Mouse (Mus musculus) ES-Bruce4 (cell line): Measurements from ENCODE around the gene Cpa2. TPM values are rescaled to one million over a fixed set of nuclear protein-coding genes. Genes with fewer than 3 reads are reported as not detected.

Experiments used
- H3K27ac ChIP-seq: 2 replicates; pipeline ENCODE4 v1.5.1; 2012; ENCODE audit warnings: low read length, inconsistent platforms; ENCODE audit not compliant: insufficient read depth
- H3K27me3 ChIP-seq: 2 replicates; pipeline ENCODE4 v1.6.1; 2012; ENCODE audit warnings: mild to moderate bottlenecking, low read length, inconsistent platforms; ENCODE audit not compliant: control insufficient read depth, poor library complexity, insufficient read depth, severe bottlenecking
- H3K36me3 ChIP-seq: 2 replicates; pipeline ENCODE4 v1.6.1; 2012; ENCODE audit warnings: inconsistent platforms, mild to moderate bottlenecking, low read length, moderate library complexity; ENCODE audit not compliant: control insufficient read depth, poor library complexity, insufficient read depth, severe bottlenecking
- H3K4me1 ChIP-seq: one replicate; pipeline ENCODE4 v1.8.1; 2011; ENCODE audit warnings: low read length; ENCODE audit not compliant: control insufficient read depth, insufficient read depth
- H3K4me3 ChIP-seq: 2 replicates; pipeline ENCODE4 v1.5.1; 2011; ENCODE audit warnings: low read depth, mild to moderate bottlenecking, low read length
- H3K9ac ChIP-seq: 2 replicates; pipeline ENCODE4 v1.6.1; 2012; ENCODE audit warnings: low read depth, mild to moderate bottlenecking, inconsistent platforms; ENCODE audit not compliant: poor library complexity, severe bottlenecking
- H3K9me3 ChIP-seq: replicated peaks from 2 replicates; pipeline ENCODE4 v1.6.1; 2012; ENCODE audit warnings: mild to moderate bottlenecking, low read length, inconsistent platforms; ENCODE audit not compliant: control insufficient read depth, poor library complexity, insufficient read depth, severe bottlenecking
- CTCF ChIP-seq: IDR thresholded peaks from one replicate; pipeline ENCODE4 v1.8.1; 2011; ENCODE audit warnings: low read depth, low read length
- EP300 ChIP-seq: IDR thresholded peaks from 2 replicates; pipeline ENCODE4 v1.6.1; 2011; ENCODE audit warnings: low read depth, low read length; ENCODE audit not compliant: insufficient read depth
- POLR2A ChIP-seq: IDR thresholded peaks from one replicate; pipeline ENCODE4 v1.8.1; 2011; ENCODE audit warnings: low read length; ENCODE audit not compliant: insufficient read depth
- polyA plus RNA-seq: library from polyadenylated mRNA; stranded (reverse); fragments of >200 nt; gene quantifications from 2 replicates; pipeline ENCODE4 v1.2.4, GENCODE M21; 2011; ENCODE audit warnings: low read depth; ENCODE audit not compliant: missing spikeins, insufficient read depth, insufficient read length

Cpa2 gene
- polyA plus RNA-seq, 1 experiment = 1.5 TPM

GRCm38 (mm10) chr6:30545689-30546088, 4.3 kb downstream of the Cpa2 start:
- Histone ChIP-seq H3K9me3 (no peaks in the 10 kb centered on the region), H3K36me3 (no peaks in the 10 kb centered on the region), H3K9ac (no peak overlapping the region), H3K4me1 (no peaks in the 10 kb centered on the region), H3K4me3 (no peak overlapping the region), H3K27ac (no peak overlapping the region), H3K27me3 (no peaks in the 10 kb centered on the region)
- TF ChIP-seq EP300 = no peak
- no peak for TF ChIP-seq CTCF
- TF ChIP-seq POLR2A = no peak

DNA sequence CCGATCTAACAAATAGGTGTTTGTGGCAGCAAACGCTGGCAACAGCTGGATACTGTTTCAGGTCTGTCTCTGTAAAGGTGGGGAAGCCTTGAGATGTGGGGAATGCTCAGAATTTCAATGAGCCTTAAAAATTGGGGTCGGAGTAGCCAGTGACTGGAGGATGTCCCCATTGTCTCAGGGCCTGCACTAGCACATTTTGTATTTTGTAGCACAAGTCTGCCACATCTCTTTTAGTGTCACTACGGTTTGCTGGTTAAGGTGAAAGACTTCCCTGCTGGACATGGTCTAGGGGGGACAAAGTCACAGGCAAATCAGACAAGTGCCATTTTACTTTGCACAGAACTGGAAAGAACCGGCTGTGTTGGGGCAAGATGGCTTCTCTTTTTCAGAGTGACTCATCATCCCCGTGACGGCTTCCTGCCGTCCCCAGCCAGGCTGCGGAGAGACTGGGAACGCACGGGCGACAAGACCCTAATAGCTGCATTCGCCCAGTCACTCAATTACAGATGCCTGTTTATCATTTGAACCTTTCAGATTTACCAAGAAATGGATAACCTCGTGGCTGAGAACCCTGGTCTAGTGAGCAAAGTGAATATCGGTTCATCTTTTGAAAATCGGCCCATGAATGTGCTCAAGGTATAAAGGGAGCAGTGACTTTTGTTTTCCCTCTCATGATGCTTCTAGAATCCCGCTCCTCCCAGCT, 5.3 kb downstream of the Cpa2 start:
- TF ChIP-seq POLR2A (no peak), EP300 (no peak), CTCF (no peak)
- H3K4me1 ChIP-seq = no peaks in the 10 kb centered on the region
- no peaks in the 10 kb centered on the region for H3K27me3 ChIP-seq
- H3K36me3 ChIP-seq = no peaks in the 10 kb centered on the region
- H3K4me3 ChIP-seq = peak overlapping the region; percentile 23
- peak overlapping the region; percentile 64 for H3K27ac ChIP-seq
- peak overlapping the region; percentile 82 for H3K9ac ChIP-seq
- no peaks in the 10 kb centered on the region for H3K9me3 ChIP-seq

- peak overlapping the region; percentile 82 for H3K9ac ChIP-seq
- TF ChIP-seq CTCF (no peak), EP300 (no peak), POLR2A (no peak)
- H3K4me3 ChIP-seq = peak overlapping the region; percentile 23; the same call in 1 of the 2 replicates
- H3K27me3 ChIP-seq = no peaks in the 10 kb centered on the region
- H3K4me1 ChIP-seq = no peaks in the 10 kb centered on the region
- no peaks in the 10 kb centered on the region for H3K9me3 ChIP-seq
- H3K36me3 ChIP-seq = no peaks in the 10 kb centered on the region
- no peak overlapping the region for H3K27ac ChIP-seq
These were observed 5.9 kb downstream of the Cpa2 start for GRCm38 (mm10) chr6:30547274-30547645.

- Histone ChIP-seq H3K36me3 (no peaks in the 10 kb centered on the region), H3K27me3 (no peaks in the 10 kb centered on the region), H3K4me3 (no peak overlapping the region), H3K4me1 (no peaks in the 10 kb centered on the region), H3K9me3 (no peaks in the 10 kb centered on the region), H3K27ac (no peak overlapping the region), H3K9ac (peak overlapping the region; percentile 82; the same call in 1 of the 2 replicates)
- TF ChIP-seq CTCF (no peak), POLR2A (no peak), EP300 (no peak)
These were observed 6.4 kb downstream of the Cpa2 start for GRCm38 (mm10) chr6:30547656-30548306.

- H3K9me3 ChIP-seq = no peaks in the 10 kb centered on the region
- TF ChIP-seq CTCF (no peak), POLR2A (no peak), EP300 (no peak)
- H3K9ac ChIP-seq = peak overlapping the region; percentile 15; the same call in 1 of the 2 replicates
- no peak overlapping the region for H3K4me3 ChIP-seq
- no peaks in the 10 kb centered on the region for H3K36me3 ChIP-seq
- no peaks in the 10 kb centered on the region for H3K4me1 ChIP-seq
- no peaks in the 10 kb centered on the region for H3K27me3 ChIP-seq
- peak overlapping the region; percentile 53; the same call in 1 of the 2 replicates for H3K27ac ChIP-seq
These were observed 7.9 kb downstream of the Cpa2 start for GRCm38 (mm10) chr6:30549231-30549761.
